Mouse (Mus musculus) heart, adult 2 months (tissue): ENCODE measurements around the gene Vcam1. TPM values are rescaled to one million over a fixed set of nuclear protein-coding genes. Genes with fewer than 3 reads are reported as not detected.

Source experiments
- DNase-seq, 2 experiments: peaks; one replicate each; pipeline ENCODE4 v3.0.0; 2021
- H3K27ac ChIP-seq: fragments of 200-600 bp; 2 replicates; pipeline ENCODE4 v1.8.1; 2022
- H3K27me3 ChIP-seq: fragments of 200-500 bp; 2 replicates; pipeline ENCODE4 v1.6.1; 2012; ENCODE audit warnings: mild to moderate bottlenecking, low read length, inconsistent platforms, mixed read lengths; ENCODE audit not compliant: control insufficient read depth, insufficient read depth
- H3K36me3 ChIP-seq: fragments of 200-500 bp; 2 replicates; pipeline ENCODE4 v1.6.1; 2012; ENCODE audit warnings: low read length, inconsistent platforms; ENCODE audit not compliant: control insufficient read depth, insufficient read depth
- H3K4me1 ChIP-seq: fragments of 200-500 bp; 2 replicates; pipeline ENCODE4 v1.6.1; 2011; ENCODE audit warnings: low read length; ENCODE audit not compliant: control insufficient read depth, insufficient read depth
- H3K4me3 ChIP-seq: fragments of 200-600 bp; 2 replicates; pipeline ENCODE4 v1.8.1; 2022
- H3K79me2 ChIP-seq: fragments of 200-500 bp; replicated peaks from 2 replicates; pipeline ENCODE4 v1.6.1; 2012; ENCODE audit warnings: mild to moderate bottlenecking, inconsistent platforms, low read length, moderate library complexity, mixed read lengths; ENCODE audit not compliant: control insufficient read depth, insufficient read depth
- H3K9ac ChIP-seq: fragments of 200-500 bp; 2 replicates; pipeline ENCODE4 v1.6.1; 2012; ENCODE audit warnings: low read depth, mild to moderate bottlenecking, control low read depth, inconsistent platforms, low read length, mixed read lengths
- CTCF ChIP-seq: fragments of 200-600 bp; IDR thresholded peaks from 2 replicates; pipeline ENCODE4 v1.8.1; 2022; ENCODE audit warnings: antibody characterized with exemption, mild to moderate bottlenecking, moderate library complexity
- EP300 ChIP-seq: fragments of 200-500 bp; IDR thresholded peaks from 2 replicates; pipeline ENCODE4 v1.6.1; 2011; ENCODE audit warnings: low read depth, low read length, control low read depth; ENCODE audit not compliant: insufficient read depth
- POLR2A ChIP-seq: fragments of 200-500 bp; IDR thresholded peaks from 2 replicates; pipeline ENCODE4 v1.6.1; 2011; ENCODE audit warnings: mild to moderate bottlenecking, low read depth, low read length, control low read depth; ENCODE audit not compliant: insufficient read depth
- WGBS: fragments of 180-500 bp; shearing (Covaris S2); methylation state at CpG from one replicate; pipeline ENCODE4 v1.1.7; 2018; 5-methylcytosine and 5-hydroxymethylcytosine counted together
- intact Hi-C: fragments of 180-260 bp; cut with DNase I; formaldehyde crosslinking; loops from one replicate; pipeline ENCODE4 v1.15.1; 2025
- polyA plus RNA-seq: library from polyadenylated mRNA; depleted of rRNA; stranded (reverse); fragments of >200 nt; gene quantifications from 2 replicates; pipeline ENCODE4 v1.2.3, GENCODE M21; 2012
- total RNA-seq, 2 experiments: library from RNA; stranded (reverse); gene quantifications; 2 replicates each; pipeline ENCODE4 v1.2.3; 2021

Vcam1 gene
- total and polyA plus RNA-seq, 3 experiments, result 5.8 to 15.3 (median 14.7) TPM

DNA sequence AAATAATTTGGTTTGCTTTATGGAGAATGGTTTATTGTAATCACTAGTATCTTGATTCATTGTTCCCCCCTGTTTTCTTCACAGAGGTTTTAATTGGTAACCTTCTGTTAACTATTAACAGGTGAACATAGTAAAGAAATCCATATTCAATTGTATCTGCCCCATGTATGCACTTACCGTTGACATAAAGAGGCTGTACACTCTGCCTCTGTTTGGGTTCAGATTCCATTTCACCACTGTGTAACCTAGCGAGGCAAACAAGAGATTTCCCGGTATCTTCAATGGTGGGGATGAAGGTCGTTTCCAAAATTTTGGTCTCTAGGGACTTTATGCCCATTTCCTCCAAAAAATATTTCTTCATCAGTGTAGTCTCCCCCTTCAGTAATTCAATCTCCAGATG, 12.4 kb downstream of the Vcam1 start:
- intact Hi-C loops, result no loop called here
- H3K27me3 ChIP-seq, result no peaks in the 10 kb centered on the region

DNA sequence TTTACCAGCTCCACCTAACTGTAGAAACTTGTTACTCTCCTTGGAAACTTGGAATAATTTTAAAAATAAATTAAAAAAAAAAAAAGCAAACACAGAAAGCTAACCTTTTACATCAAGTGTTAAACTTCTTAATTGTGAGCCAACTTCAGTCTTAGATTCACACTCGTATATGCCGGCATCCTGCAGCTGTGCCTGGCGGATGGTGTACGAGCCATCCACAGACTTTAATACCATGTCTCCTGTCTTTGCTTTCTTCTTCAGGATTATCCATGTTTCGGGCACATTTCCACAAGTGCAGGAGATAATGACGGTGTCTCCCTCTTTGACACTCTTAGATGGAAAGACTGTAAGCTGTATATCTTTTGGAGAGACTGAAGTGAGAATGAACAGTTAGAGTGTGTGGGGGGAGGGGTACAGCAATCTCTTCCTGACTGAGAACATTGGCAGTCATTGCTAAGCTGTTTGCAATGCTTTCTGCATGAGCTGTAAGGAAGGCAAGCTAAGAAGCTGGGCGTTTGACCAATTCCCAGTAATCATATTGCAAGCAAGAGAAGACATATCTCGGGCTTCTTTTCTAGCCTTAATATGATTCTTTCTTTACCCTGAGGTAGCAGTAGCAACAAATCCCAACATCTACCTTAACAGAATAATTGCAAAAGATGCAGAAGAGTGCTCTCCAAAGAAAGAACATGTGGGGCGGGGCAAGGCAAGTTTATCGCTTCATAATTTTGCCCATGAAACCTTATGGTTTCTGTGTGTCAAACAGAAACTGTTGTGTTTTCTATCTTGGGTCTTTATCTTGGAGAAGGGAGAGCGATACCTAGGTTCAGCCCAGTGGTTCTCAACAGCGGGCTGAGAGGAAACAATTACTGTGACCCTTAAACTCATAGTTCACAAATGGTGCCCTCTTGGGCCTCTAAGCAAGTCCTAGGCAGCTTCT, 15.0 kb downstream of the Vcam1 start:
- Histone ChIP-seq H3K4me3 (no peak overlapping the region; the same call in 1 of the 2 replicates), H3K36me3 (peaks cover 5% of the 10 kb centered on the region; the same call in 1 of the 2 replicates)
- WGBS, result 47% methylated on average over 12 of the region's 12 CpGs

More for the DNA sequence above, 12.4 kb downstream of the Vcam1 start:
- no peaks in the 10 kb centered on the region for H3K79me2 ChIP-seq
- TF ChIP-seq CTCF, result no peak
- TF ChIP-seq POLR2A, result no peak
- TF ChIP-seq EP300, result no peak
- H3K36me3 ChIP-seq, result peaks cover 5% of the 10 kb centered on the region; the same call in 1 of the 2 replicates
- H3K4me3 ChIP-seq, result no peak overlapping the region
- 83% methylated on average over 4 of the region's 4 CpGs for WGBS
- H3K27ac ChIP-seq, result no peak overlapping the region
- DNase-seq, result no peak
- H3K9ac ChIP-seq, result no peak overlapping the region
- peaks cover 4% of the 10 kb centered on the region for H3K4me1 ChIP-seq

DNA sequence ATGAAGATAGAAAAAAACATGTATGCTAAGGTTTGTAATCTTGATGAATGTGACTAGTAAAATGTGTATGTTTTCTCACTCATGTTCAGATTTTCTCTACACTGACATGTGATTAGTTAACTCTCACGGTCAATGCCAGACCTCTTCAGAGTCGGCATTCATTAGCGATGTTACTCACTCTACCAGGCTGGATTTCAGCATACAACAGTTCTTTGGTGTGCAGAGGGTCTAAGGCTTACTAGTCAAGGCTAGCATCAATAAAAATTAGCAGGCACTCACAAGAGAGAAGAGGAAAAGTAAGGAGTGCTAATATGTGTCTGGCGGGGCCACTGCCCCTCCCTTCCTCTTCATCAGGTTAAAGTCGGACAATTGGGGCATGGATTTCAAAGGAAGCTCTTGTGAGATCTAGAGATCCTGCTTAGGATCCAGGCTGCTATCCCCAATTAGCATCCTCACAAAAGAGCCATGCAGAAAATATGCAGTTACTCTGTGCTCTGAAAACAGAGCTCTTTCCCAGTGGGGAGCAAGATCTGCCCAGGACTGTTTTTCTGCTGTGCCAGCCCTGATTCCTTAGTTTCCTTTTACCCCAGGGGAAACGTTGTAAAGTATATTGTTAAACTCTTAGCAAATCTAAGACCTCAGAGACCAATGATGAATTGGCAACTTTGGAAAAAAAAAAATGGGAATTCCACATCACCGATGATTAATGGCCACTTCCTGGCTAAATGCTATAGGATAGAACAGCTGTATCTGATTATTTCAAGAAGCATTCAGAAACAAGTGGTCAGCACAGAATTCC, 15.8 kb downstream of the Vcam1 start:
- Histone ChIP-seq H3K9ac (no peak overlapping the region), H3K4me3 (no peak overlapping the region), H3K79me2 (no peaks in the 10 kb centered on the region), H3K27me3 (no peaks in the 10 kb centered on the region), H3K27ac (no peak overlapping the region), H3K4me1 (peaks cover 4% of the 10 kb centered on the region), H3K36me3 (peaks cover 5% of the 10 kb centered on the region; the same call in 1 of the 2 replicates)
- intact Hi-C loops, result no loop called here
- no peak for DNase-seq
- 58% methylated on average over 7 of the region's 7 CpGs for WGBS
- TF ChIP-seq CTCF (no peak), POLR2A (no peak), EP300 (no peak)

More for the DNA sequence above, 15.0 kb downstream of the Vcam1 start:
- DNase-seq, result peak in 1 of 2 experiments; percentile 59
- Histone ChIP-seq H3K27me3 (no peaks in the 10 kb centered on the region), H3K4me1 (peaks cover 4% of the 10 kb centered on the region), H3K27ac (peak overlapping the region; percentile 31; the same call in 1 of the 2 replicates), H3K79me2 (no peaks in the 10 kb centered on the region), H3K9ac (no peak overlapping the region)
- no peak for TF ChIP-seq POLR2A
- intact Hi-C loops, result no loop called here

DNA sequence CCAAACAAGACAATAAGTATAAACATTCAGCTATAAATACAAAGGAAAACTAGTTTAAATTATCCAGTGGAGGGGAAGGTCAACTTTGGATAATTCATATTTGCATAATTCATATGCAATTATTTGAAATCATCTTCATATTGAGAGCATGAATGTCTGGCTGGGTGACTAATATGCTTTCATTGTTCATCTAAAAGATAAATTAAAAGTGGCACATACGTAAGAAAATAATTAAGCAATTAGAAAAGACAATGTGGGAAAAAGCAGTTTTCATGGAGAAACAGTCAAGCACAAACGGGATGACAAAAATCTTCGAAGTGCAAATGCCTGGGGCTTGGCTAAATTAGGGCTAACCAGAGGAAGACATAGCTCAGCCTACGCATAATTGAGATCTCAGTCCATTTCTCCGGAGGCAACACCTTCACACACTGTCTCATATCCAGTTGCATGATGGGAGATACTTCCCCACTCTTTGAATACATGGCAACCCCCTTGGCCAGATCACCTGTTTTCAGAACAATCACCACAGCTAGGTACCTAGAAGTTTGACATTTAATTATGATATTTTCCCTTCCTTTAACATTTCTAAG, 16.6 kb downstream of the Vcam1 start:
- no peak for DNase-seq
- Histone ChIP-seq H3K27ac (no peak overlapping the region), H3K4me3 (no peak overlapping the region), H3K79me2 (no peaks in the 10 kb centered on the region), H3K9ac (no peak overlapping the region), H3K36me3 (peaks cover 5% of the 10 kb centered on the region; the same call in 1 of the 2 replicates), H3K27me3 (no peaks in the 10 kb centered on the region), H3K4me1 (peaks cover 4% of the 10 kb centered on the region)
- 91% methylated on average over 5 of the region's 5 CpGs for WGBS
- intact Hi-C loops, result no loop called here
- TF ChIP-seq EP300, result no peak
- no peak for TF ChIP-seq CTCF

DNA sequence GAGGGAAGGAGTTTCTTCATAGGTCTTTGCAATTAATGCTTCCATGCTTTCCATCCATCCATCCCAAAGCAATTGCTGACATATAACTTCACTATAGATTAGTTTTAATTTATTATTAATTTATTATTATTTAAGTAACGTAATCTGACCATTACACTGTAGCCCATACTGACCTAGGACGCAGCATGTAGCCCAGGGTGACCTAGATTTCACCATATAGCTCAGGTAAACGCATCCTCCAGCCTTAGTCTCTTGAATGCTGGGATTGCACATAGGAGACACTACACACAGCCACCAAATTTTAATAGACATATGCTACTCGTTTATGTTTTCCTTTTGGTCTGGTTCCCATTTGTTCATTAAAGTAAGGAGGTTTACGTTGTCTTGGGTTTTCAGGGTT, 23.8 kb downstream of the Vcam1 start:
- Histone ChIP-seq H3K4me3 (no peak overlapping the region), H3K27ac (no peak overlapping the region), H3K9ac (no peak overlapping the region), H3K79me2 (no peaks in the 10 kb centered on the region), H3K4me1 (peaks cover 2% of the 10 kb centered on the region), H3K27me3 (no peaks in the 10 kb centered on the region), H3K36me3 (no peaks in the 10 kb centered on the region; the same call in 1 of the 2 replicates)
- TF ChIP-seq POLR2A, result no peak
- TF ChIP-seq EP300, result no peak
- TF ChIP-seq CTCF, result no peak
- intact Hi-C loops, result no loop called here
- WGBS, result 95% methylated on average over 5 of the region's 5 CpGs
- no peak for DNase-seq
